Mouse (Mus musculus) embryonic facial prominence, embryonic 11.5 days (tissue): ENCODE data around the gene Slc12a7. TPM values are rescaled to one million over a fixed set of nuclear protein-coding genes. Genes with fewer than 3 reads are reported as not detected.

Source experiments
- ATAC-seq: fragments of 200-750 bp; cut with Nextera tagmentation; replicated peaks from 2 replicates; pipeline ENCODE4 v1.8.0; 2017; ENCODE audit warnings: low read depth; ENCODE audit not compliant: insufficient number of reproducible peaks, low FRiP score, low TSS enrichment
- DNase-seq: peaks from one replicate; pipeline ENCODE4 v3.0.0-alpha.2; 2015; ENCODE audit warnings: low spot score
- H3K27ac ChIP-seq: fragments of 300-500 bp; sonication (generic); replicated peaks from 2 replicates; pipeline ENCODE4 v1.5.1; 2014; ENCODE audit warnings: mild to moderate bottlenecking, low read depth, low read length, control low read depth
- H3K27me3 ChIP-seq: fragments of 300-500 bp; sonication (generic); 2 replicates; pipeline ENCODE4 v1.6.1; 2014; ENCODE audit warnings: mild to moderate bottlenecking, low read length, moderate library complexity, mixed read lengths; ENCODE audit not compliant: control insufficient read depth, insufficient read depth
- H3K36me3 ChIP-seq: fragments of 300-500 bp; sonication (generic); replicated peaks from 2 replicates; pipeline ENCODE4 v1.6.1; 2014; ENCODE audit warnings: low read depth, mild to moderate bottlenecking, low read length, moderate library complexity, mixed read lengths; ENCODE audit not compliant: control insufficient read depth, insufficient read depth
- H3K4me1 ChIP-seq: fragments of 300-500 bp; sonication (generic); 2 replicates; pipeline ENCODE4 v1.6.1; 2014; ENCODE audit warnings: low read length, mixed read lengths; ENCODE audit not compliant: control insufficient read depth, insufficient read depth
- H3K4me2 ChIP-seq: fragments of 300-500 bp; sonication (generic); 2 replicates; pipeline ENCODE4 v1.6.1; 2014; ENCODE audit warnings: low read depth, mild to moderate bottlenecking, control low read depth, low read length, moderate library complexity
- H3K4me3 ChIP-seq: fragments of 300-500 bp; sonication (generic); 2 replicates; pipeline ENCODE4 v1.5.1; 2014; ENCODE audit warnings: low read depth, low read length, control low read depth
- H3K9ac ChIP-seq: fragments of 300-500 bp; sonication (generic); replicated peaks from 2 replicates; pipeline ENCODE4 v1.6.1; 2014; ENCODE audit warnings: mild to moderate bottlenecking, control low read depth, low read length
- H3K9me3 ChIP-seq: fragments of 300-500 bp; sonication (generic); replicated peaks from 2 replicates; pipeline ENCODE4 v1.6.1; 2016; ENCODE audit warnings: mild to moderate bottlenecking, low read length, inconsistent platforms, mixed read lengths; ENCODE audit not compliant: control insufficient read depth
- WGBS: fragments of 180-500 bp; shearing (Covaris S2); extraction: QIAGEN DNeasy Blood & Tissue Kit; methylation state at CpG from one replicate; pipeline ENCODE4 v1.1.7; 2014; 5-methylcytosine and 5-hydroxymethylcytosine counted together
- polyA plus RNA-seq: library from polyadenylated mRNA; unstranded; fragments of >200 nt; fragmentation: Nextera tagmentation; extraction: Ambion mirVana; gene quantifications from 2 replicates; pipeline ENCODE4 v1.2.1, GENCODE M21; 2014

Slc12a7 gene
- polyA plus RNA-seq, 1 experiment from 2014 or later: 39.6 TPM

- Histone ChIP-seq H3K9ac (no peak overlapping the region), H3K9me3 (no peaks in the 10 kb centered on the region), H3K27me3 (no peaks in the 10 kb centered on the region), H3K4me2 (no peak overlapping the region), H3K4me3 (no peak overlapping the region), H3K4me1 (no peaks in the 10 kb centered on the region), H3K36me3 (peaks cover 20% of the 10 kb centered on the region), H3K27ac (no peak overlapping the region)
- WGBS: 87% methylated on average over 3 of the region's 3 CpGs
- DNase-seq (no peak), ATAC-seq (no peak)
These were observed 80.0 kb downstream of the Slc12a7 start for GRCm38 (mm10) chr13:73812936-73813335.

GRCm38 (mm10) chr13:73814181-73814580 is 81.3 kb downstream of the Slc12a7 start:
- H3K36me3 ChIP-seq: peaks cover 20% of the 10 kb centered on the region
- ATAC-seq (no peak), DNase-seq (no peak)
- no peak overlapping the region for H3K4me3 ChIP-seq
- H3K9ac ChIP-seq: no peak overlapping the region
- no peak overlapping the region for H3K27ac ChIP-seq
- H3K4me2 ChIP-seq: no peak overlapping the region
- no peaks in the 10 kb centered on the region for H3K4me1 ChIP-seq
- 93% methylated on average over 7 of the region's 7 CpGs for WGBS
- H3K9me3 ChIP-seq: no peaks in the 10 kb centered on the region
- H3K27me3 ChIP-seq: no peaks in the 10 kb centered on the region

DNA sequence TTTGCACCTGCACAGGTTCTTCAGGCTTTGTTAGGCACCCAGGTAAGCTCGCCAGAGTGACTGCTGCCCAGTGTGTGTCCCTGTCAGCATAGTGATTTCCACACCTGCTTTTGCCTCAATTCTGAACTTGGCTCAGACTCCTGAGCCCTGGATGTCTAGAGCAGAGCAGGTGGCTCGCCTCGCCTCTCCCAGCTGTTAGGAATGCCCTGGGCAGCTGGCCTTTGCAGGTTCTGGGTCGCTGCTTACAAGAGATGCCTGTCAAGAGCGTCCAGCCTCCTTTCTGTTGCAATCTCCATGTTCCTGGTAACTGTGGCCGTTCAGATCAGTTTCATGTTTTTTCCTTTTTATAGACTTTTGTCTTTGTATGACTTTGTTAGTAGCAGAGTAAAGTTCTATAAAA is 83.4 kb downstream of the Slc12a7 start:
- H3K36me3 ChIP-seq: peaks cover 10% of the 10 kb centered on the region
- WGBS: 78% methylated on average over 6 of the region's 6 CpGs

GRCm38 (mm10) chr13:73818921-73819320 is 86.0 kb downstream of the Slc12a7 start:
- no peaks in the 10 kb centered on the region for H3K9me3 ChIP-seq
- ATAC-seq (no peak), DNase-seq (no peak)
- H3K27me3 ChIP-seq: no peaks in the 10 kb centered on the region
- WGBS: 81% methylated on average over 3 of the region's 3 CpGs
- no peak overlapping the region for H3K27ac ChIP-seq
- H3K4me2 ChIP-seq: no peak overlapping the region
- no peak overlapping the region for H3K9ac ChIP-seq
- no peak overlapping the region for H3K4me3 ChIP-seq
- peaks cover 6% of the 10 kb centered on the region for H3K36me3 ChIP-seq
- H3K4me1 ChIP-seq: no peaks in the 10 kb centered on the region

More for the DNA sequence above, 83.4 kb downstream of the Slc12a7 start:
- Histone ChIP-seq H3K4me1 (no peaks in the 10 kb centered on the region), H3K27me3 (no peaks in the 10 kb centered on the region), H3K9me3 (no peaks in the 10 kb centered on the region), H3K4me2 (no peak overlapping the region), H3K27ac (no peak overlapping the region), H3K9ac (no peak overlapping the region), H3K4me3 (no peak overlapping the region)
- ATAC-seq (no peak), DNase-seq (no peak)

- WGBS: 93% methylated on average over 7 of the region's 7 CpGs
- Histone ChIP-seq H3K27ac (no peak overlapping the region), H3K4me3 (no peak overlapping the region), H3K4me2 (no peak overlapping the region), H3K4me1 (no peaks in the 10 kb centered on the region), H3K9me3 (no peaks in the 10 kb centered on the region), H3K27me3 (no peaks in the 10 kb centered on the region), H3K9ac (no peak overlapping the region), H3K36me3 (no peaks in the 10 kb centered on the region; the same call in 1 of the 2 replicates)
- no peak for ATAC-seq
- DNase-seq: no peak
These were observed 88.4 kb downstream of the Slc12a7 start for GRCm38 (mm10) chr13:73821251-73821650.

GRCm38 (mm10) chr13:73822187-73822800 is 89.4 kb downstream of the Slc12a7 start:
- H3K27me3 ChIP-seq: no peaks in the 10 kb centered on the region
- WGBS: 72% methylated on average over 4 of the region's 4 CpGs
- H3K4me1 ChIP-seq: no peaks in the 10 kb centered on the region
- peak; percentile 64 for DNase-seq
- no peak overlapping the region for H3K27ac ChIP-seq
- no peak for ATAC-seq
- no peak overlapping the region for H3K9ac ChIP-seq
- no peak overlapping the region for H3K4me2 ChIP-seq
- no peak overlapping the region for H3K4me3 ChIP-seq
- H3K9me3 ChIP-seq: no peaks in the 10 kb centered on the region
- no peaks in the 10 kb centered on the region; the same call in 1 of the 2 replicates for H3K36me3 ChIP-seq

- ATAC-seq (no peak), DNase-seq (no peak)
- Histone ChIP-seq H3K4me3 (no peak overlapping the region), H3K9me3 (no peaks in the 10 kb centered on the region), H3K9ac (no peak overlapping the region), H3K4me1 (no peaks in the 10 kb centered on the region), H3K36me3 (no peaks in the 10 kb centered on the region; the same call in 1 of the 2 replicates), H3K27ac (no peak overlapping the region), H3K27me3 (no peaks in the 10 kb centered on the region), H3K4me2 (no peak overlapping the region)
- 86% methylated on average over 6 of the region's 6 CpGs for WGBS
These were observed 90.8 kb downstream of the Slc12a7 start for GRCm38 (mm10) chr13:73823711-73824110.

GRCm38 (mm10) chr13:73827243-73827642 is 94.3 kb downstream of the Slc12a7 start:
- H3K4me2 ChIP-seq: no peak overlapping the region
- WGBS: 78% methylated on average over 8 of the region's 8 CpGs
- no peak for DNase-seq

More at GRCm38 (mm10) chr13:73827243-73827642, 94.3 kb downstream of the Slc12a7 start:
- no peak for ATAC-seq
- Histone ChIP-seq H3K9ac (no peak overlapping the region), H3K36me3 (no peaks in the 10 kb centered on the region), H3K9me3 (no peaks in the 10 kb centered on the region), H3K27ac (no peak overlapping the region), H3K4me1 (no peaks in the 10 kb centered on the region), H3K4me3 (no peak overlapping the region), H3K27me3 (no peaks in the 10 kb centered on the region)
